Mouse (Mus musculus) c-Kit-positive CD71-positive TER-119-positive erythroid progenitor cells, embryonic 14.5 days (primary cell): ENCODE measurements around the gene Dzip1.

Experiments
- DNase-seq: peaks from one replicate; pipeline ENCODE4 v3.0.0-alpha.2; 2013; ENCODE audit warnings: low spot score

The Dzip1 gene

DNA sequence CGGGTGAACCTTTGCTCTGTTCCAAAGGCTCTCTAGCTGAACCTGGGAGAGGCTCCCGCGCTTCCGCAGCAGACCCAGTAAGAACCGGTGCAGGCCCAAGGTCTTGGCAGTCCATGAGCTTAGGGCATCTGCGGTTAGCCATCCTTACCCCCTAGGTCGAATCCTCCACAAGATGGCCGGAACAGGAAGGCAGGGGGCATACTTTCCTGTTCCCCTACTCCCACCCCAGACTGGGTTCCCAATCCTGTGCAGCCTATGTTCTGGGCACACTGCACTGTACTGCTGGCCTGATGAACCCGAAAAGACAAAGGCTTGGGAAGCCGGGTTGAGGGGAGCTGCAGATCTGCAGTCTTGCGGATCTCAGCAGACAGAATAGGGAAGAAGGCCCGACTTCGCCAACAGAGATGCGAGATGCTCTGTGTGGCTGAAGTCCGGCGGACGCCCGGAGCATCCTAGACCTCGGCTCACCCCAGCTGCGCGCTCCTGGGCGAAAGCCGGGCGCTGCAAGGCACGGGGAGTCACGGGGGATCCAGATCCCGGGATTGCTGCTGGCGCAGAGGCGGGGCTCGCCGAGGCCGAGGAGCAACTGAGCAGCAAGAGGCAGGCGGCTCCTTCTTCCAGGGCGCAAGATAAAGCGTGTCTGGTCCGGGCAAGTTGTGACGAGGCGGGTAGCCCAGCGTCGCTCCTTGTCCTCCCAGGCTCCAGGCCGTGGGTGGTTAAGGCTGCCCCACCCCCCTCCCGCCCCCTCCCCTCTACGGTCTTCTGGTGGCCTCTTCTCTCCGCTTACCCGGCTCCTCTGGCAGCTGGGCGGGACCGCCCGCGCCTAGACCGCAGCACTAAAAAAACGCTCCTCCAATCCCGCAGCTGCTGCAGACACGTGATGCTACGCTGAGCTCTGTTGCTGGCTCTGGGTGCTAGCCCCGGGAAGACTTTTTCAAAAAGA, at the start of gene Dzip1:
Gene Dzip1, minus strand, starts transcription at position 788 of the 943 bp plus-strand sequence.
- no peak for DNase-seq

DNA sequence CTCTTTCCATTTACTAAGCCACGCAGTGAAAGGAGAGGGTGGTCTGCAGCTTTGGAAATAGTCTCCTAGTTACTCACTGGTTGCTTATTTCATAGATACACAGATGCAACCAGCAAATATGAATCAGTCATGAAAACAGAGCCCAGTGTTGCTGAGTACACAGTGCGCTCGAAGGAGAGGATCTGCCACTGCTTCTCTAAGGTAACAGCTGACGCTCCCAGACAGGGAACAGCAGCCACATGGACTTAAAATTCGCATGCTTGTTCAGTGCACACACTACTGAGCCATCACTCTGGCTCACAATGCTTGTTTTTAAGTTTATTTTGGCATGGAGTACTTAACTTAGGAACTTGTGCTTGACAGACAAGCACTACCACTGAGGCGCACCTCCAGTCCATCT, 47.0 kb upstream of the Dzip1 start:
- no peak for DNase-seq

GRCm38 (mm10) chr14:118967646-118968045, 42.4 kb upstream of the Dzip1 start:
- DNase-seq, result no peak

DNA sequence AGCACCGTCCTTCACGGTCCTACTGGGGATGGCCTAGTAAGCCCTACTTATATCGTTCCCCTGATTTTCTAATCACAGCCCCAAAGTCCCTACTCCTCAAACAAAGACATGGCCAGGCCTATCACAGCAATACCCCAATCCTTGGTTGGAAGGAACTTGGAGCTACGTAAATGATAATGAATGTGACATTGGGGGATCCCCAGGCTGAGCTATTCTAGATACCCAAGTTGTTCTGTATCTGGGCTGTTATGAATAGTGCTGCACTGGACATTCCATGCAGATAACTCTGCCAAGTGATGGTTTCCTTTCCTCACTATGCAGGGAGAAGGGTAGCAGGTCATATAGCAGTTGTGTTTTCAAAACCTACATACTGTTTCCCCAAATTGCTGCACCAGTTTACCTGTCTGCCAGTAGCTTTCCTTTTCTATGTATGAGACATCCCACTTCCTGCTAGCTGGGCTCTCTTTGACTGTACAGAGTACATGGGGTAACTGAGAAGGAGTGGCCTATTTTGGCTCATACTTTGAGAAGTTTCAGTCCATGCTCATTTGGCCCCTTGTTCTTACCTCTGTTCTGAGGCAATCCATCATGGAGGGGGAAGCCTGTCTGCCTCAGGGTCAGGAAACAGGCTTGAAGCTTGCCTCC, 40.2 kb upstream of the Dzip1 start:
- no peak for DNase-seq

DNA sequence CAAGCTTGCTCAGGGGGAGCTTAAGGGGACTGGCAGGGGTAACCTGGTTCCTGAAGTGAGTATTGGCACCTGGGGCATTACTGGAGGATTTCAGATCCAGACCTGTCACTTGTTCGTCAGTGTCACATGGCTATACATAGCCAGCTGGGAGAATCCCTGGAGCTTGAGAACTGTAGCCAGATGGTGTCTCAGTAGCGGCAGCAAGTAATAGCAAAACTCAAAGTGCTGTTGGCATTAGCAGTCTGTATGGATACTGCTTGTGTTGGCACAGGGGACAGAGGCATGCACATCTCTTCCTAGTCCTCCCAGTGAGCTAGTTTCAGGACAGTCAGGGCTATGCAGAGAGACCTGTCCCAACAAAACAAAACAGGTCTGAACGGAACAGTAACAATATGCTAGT, 32.8 kb upstream of the Dzip1 start:
- no peak for DNase-seq

DNA sequence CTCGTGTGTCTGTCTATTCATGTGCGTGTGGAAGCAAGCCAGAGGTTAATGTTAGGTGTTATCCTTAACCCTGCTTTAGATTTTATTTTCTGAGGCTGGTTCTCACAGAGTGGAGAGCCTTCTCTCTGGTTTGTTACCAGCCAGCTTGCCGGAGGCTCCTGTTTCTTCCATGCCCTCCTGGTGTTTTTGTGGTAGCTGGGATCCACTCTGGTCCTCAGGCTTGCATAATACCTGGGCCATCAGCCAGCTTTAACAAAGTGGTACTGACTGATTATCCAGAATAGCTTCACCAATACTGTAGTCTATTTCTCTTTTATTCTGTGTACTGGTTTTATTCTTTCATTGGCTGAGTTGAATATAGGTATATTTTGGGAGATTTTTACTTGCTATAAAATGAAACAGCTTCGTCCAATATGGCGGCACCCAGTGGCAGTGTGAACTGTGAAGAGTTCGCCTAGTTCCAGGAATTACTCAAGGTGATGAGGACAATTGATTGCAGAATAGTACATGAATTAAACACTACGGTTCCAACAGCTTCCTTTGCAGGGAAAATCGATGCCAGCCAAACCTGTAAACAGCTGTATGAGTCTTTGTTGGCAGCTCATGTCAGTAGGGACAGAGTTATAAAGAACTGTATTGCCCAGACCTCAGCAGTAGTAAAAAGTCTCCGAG, 26.8 kb upstream of the Dzip1 start:
- no peak for DNase-seq

GRCm38 (mm10) chr14:118948841-118949240, 23.6 kb upstream of the Dzip1 start:
- DNase-seq, result no peak

DNA sequence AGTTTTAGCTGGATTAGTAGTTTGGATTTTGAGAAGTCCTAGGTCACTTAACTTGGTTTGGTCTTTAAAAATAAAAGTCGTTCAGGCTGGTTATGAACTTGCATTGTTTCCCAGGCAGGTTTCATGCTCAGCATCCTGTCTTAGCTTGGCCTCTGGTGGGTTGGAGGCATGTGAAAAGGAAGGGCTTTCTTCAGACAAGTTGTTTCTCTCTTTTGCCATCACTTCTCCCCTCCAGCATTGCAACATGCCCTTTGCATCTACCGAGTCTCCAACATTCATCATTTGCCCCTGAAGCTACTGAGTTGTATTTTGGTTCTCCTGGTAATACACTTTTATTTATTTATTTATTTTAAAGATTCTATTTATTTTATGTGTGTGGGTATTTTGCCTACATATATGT, 19.4 kb upstream of the Dzip1 start:
- no peak for DNase-seq

GRCm38 (mm10) chr14:118942076-118942475, 16.8 kb upstream of the Dzip1 start:
- DNase-seq, result no peak

GRCm38 (mm10) chr14:118940796-118941495, 15.7 kb upstream of the Dzip1 start:
- no peak for DNase-seq

- DNase-seq, result peak; percentile 24
These were observed 13.3 kb upstream of the Dzip1 start for GRCm38 (mm10) chr14:118938551-118938950.

DNA sequence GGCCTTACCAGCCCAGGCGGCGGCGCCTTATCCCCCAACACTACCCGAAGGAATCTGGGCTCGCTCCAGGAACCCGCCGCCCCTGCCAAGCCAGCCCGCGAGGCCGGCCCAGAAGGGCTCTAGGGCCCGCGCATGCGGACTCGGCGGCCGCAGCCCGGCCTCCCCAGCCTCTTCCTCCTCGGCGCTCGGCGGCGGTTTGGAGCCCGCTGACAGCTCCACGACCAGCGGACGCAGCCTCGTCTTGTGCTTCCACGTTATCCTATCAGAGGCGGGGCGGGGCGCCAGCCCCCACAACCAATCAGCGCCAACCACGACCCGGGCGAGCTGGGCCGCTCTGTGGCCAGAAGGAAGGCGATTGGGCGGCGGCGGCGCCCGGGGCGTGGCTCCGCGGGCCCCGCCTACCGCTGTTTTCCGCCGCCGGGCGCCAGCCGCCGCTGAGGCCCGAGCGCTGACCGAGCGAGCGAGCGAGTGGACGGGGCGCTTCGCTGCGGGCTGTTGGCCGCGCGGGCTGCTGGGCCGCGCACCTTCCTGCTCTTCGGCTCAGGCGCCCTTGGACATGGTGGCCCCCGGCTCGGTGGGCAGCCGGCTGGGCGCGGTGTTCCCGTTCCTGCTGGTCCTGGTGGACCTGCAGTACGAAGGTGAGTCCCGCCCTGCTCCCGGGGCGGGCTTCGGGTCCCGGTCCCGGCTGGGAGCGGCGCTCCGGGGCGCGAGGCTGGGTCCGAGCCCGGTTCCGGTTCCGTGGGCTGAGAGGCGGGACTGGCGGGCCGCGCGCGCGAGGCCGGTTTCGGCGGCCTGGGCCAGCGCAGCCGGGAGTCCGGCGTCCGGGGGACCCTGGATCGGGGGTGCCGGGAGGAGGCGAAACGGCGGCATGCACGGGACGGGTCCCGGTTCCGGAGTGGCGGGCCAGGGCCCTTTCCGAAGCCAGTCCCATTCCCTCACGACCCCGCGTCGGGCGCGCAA, 12.6 kb upstream of the Dzip1 start, which contains the start of gene Dnajc3:
Gene Dnajc3, plus strand, starts transcription at position 444 of the 960 bp plus-strand sequence.
- peak; percentile 97 for DNase-seq

GRCm38 (mm10) chr14:118936952-118937351, 11.7 kb upstream of the Dzip1 start:
- DNase-seq, result no peak

DNA sequence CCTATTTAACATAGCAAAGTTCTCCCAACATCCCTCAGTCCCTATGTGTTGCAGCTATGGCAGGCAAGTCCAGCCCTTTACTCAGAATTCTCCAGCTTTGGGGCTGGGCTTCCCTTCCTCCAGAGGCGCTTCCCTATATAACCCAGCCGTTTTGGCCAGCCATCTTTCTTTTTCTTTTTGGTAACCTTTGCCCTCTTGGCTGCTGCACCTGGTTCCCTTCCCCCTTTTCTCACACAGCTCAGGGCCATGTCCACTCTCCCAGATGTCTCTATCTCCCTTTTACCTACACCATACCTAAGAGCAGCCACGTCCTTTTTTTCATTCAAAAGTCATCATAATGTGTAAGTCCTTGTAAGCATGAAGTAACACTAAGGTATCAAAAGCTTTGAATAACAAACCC, 11.0 kb upstream of the Dzip1 start:
- no peak for DNase-seq

DNA sequence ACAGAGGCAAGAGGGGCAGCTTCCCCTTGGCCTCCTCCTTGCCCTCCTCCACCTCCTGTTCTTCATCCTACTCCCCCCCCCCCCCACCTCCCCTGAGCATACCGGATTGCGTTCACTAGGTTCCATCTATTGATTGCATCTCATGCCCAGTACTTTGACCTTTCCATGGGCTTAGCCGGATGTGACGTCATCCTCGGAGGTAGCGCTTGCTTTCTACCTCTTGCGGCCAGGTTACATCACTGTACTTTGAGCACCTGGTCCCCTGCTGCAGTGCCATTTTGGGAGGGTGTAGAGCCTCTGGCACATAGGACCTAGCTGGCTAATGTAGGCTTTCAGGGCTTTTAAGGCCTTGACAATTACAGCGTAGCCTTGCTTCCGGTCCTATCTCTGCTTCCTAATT, 9.4 kb upstream of the Dzip1 start:
- no peak for DNase-seq

GRCm38 (mm10) chr14:118932956-118933355, 7.7 kb upstream of the Dzip1 start:
- no peak for DNase-seq

DNA sequence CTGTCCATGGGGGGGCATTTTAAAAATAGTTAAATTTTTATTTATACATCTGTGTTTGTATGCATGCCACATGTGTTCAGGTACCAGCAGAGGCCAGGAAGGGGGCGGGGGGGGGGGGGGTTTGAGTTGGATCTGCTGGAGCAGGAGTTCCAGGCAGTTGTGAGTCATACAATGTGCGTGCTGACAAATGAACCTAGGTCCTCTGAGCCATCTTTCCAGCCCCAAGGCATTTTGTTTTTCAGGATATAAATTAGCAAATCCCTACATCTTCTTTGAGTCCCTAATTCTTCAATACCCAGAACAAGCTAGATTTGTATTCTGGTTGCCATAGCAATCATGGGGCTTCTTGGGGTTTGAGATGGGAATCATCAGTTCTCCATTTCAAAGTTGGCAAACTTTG, 5.9 kb upstream of the Dzip1 start:
- DNase-seq, result no peak

DNA sequence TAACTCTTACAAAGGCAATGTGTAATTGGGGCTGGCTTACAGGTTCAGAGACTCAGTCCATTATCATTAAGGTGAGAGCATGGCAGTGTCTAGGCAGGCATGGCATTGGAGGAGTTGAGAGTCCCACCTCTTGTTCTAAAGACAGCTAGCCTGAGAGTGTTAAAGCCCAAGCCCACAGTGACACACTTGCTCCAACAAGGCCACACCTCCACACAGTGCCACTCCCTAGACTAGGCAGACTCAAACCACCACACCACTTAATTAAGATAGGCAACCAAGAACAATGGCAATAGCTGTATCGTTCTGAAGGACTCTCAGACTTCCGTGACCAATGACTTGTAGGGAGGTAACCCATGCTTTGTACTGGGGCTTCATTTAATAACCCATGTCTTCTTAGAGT, 5.5 kb upstream of the Dzip1 start:
- no peak for DNase-seq

DNA sequence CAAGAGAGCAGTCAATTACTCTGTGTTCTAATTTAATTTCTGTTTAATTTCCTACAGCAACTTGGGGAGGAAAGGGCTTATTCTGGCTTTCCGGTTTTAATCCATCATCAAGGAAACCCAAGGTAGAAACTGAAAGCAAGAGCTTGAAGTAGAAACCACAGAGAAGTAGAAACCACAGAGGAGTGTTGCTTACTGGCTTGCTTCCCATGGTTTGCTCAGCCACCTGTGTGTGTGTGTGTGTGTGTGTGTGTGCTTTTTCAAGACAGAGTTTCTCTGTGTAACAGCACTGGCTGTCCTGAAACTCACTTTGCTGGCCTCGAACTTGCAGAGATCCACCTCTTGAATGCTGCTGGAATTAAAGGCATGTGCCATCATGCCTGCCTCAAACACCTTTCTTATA, 4.5 kb upstream of the Dzip1 start:
- DNase-seq, result no peak

DNA sequence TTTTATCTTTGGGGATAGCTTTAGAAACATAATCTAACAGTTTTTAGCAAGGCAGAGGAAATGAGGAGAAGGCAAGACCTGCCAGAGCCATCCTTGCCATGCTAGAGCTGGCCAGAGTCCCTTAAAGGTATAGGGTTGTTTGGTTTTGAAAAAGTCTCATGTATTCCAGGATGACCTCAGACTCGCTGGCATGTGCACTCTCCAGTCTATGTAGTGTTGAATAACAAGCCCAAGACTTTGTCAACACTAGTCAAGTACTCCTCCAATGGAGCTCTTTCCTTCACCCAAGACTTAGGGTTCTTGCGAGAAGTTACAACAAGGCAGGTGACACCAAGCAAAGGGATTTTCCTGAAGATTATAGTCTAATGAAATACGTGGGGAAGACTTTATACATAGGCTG, 3.3 kb upstream of the Dzip1 start:
- no peak for DNase-seq

DNA sequence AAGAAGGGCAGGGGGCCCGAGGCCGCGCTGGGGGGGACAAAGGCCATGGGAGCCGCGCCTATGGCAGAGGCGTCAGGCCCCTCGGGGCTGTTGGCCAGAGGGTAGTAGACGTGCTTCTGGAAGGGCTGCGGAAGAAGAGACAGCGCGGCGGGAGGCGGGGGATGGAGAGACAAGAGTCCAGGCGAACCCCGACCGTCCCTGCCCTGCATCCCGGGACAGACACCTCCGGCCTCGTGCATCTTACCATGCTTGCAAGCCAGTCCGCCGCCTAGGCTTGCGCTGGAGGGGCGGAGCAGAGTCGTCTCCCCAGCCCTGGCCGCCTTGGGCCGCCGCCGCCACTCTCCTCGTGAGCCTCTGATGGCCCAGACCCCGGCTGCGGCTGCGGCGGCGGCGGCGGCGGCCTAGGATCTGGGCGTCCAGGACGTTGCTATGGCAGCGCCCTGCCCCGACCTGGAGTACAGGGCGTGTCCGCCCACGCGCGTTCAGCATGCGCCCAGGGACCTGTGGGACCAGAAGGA, 2.5 kb downstream of the Dzip1 start:
- no peak for DNase-seq
